Mouse (Mus musculus) splenic B cell, adult 2 months (primary cell): ENCODE measurements around the gene Agbl4.

Source experiments
- DNase-seq: peaks from one replicate; pipeline ENCODE4 v3.0.0-alpha.2; 2011; ENCODE audit warnings: low read depth, low spot score
- H3K27me3 ChIP-seq: 2 replicates; pipeline ENCODE4 v1.6.1; 2012; ENCODE audit warnings: mild to moderate bottlenecking, low read length, moderate library complexity, mixed read lengths; ENCODE audit not compliant: control insufficient read depth, poor library complexity, insufficient read depth, severe bottlenecking
- H3K36me3 ChIP-seq: 2 replicates; pipeline ENCODE4 v1.6.1; 2012; ENCODE audit warnings: mild to moderate bottlenecking, low read length, moderate library complexity, mixed read lengths; ENCODE audit not compliant: control insufficient read depth, poor library complexity, insufficient read depth, severe bottlenecking

Agbl4 gene

GRCm38 (mm10) chr4:111517063-111517792, 1119.8 kb downstream of the Agbl4 start:
- H3K27me3 ChIP-seq = no peaks in the 10 kb centered on the region; the same call in 1 of the 2 replicates
- no peak for DNase-seq
- no peaks in the 10 kb centered on the region for H3K36me3 ChIP-seq

GRCm38 (mm10) chr4:111518191-111518590, 1120.7 kb downstream of the Agbl4 start:
- Histone ChIP-seq H3K36me3 (no peaks in the 10 kb centered on the region), H3K27me3 (no peaks in the 10 kb centered on the region; the same call in 1 of the 2 replicates)
- no peak for DNase-seq

GRCm38 (mm10) chr4:111519267-111519666, 1121.8 kb downstream of the Agbl4 start:
- DNase-seq = no peak
- no peaks in the 10 kb centered on the region for H3K36me3 ChIP-seq
- no peaks in the 10 kb centered on the region; the same call in 1 of the 2 replicates for H3K27me3 ChIP-seq

GRCm38 (mm10) chr4:111520006-111520405, 1122.5 kb downstream of the Agbl4 start:
- no peak for DNase-seq
- no peaks in the 10 kb centered on the region for H3K36me3 ChIP-seq
- H3K27me3 ChIP-seq = no peaks in the 10 kb centered on the region; the same call in 1 of the 2 replicates

- DNase-seq = no peak
- no peaks in the 10 kb centered on the region for H3K27me3 ChIP-seq
- H3K36me3 ChIP-seq = no peaks in the 10 kb centered on the region
These were observed 1125.5 kb downstream of the Agbl4 start for GRCm38 (mm10) chr4:111522974-111523373.

- Histone ChIP-seq H3K36me3 (no peaks in the 10 kb centered on the region), H3K27me3 (no peaks in the 10 kb centered on the region)
- no peak for DNase-seq
These were observed 1131.5 kb downstream of the Agbl4 start for GRCm38 (mm10) chr4:111528961-111529360.

- DNase-seq = no peak
- no peaks in the 10 kb centered on the region for H3K36me3 ChIP-seq
- no peaks in the 10 kb centered on the region for H3K27me3 ChIP-seq
These were observed 1132.5 kb downstream of the Agbl4 start for GRCm38 (mm10) chr4:111529996-111530395.

- no peaks in the 10 kb centered on the region for H3K27me3 ChIP-seq
These were observed 1133.1 kb downstream of the Agbl4 start for GRCm38 (mm10) chr4:111530537-111530936.

GRCm38 (mm10) chr4:111544684-111545083, 1147.2 kb downstream of the Agbl4 start:
- no peak for DNase-seq
- Histone ChIP-seq H3K27me3 (no peaks in the 10 kb centered on the region), H3K36me3 (no peaks in the 10 kb centered on the region)

More at GRCm38 (mm10) chr4:111530537-111530936, 1133.1 kb downstream of the Agbl4 start:
- no peaks in the 10 kb centered on the region for H3K36me3 ChIP-seq
- no peak for DNase-seq

GRCm38 (mm10) chr4:111546009-111546408, 1148.5 kb downstream of the Agbl4 start:
- H3K27me3 ChIP-seq = no peaks in the 10 kb centered on the region
- DNase-seq = no peak
- H3K36me3 ChIP-seq = no peaks in the 10 kb centered on the region

- no peaks in the 10 kb centered on the region for H3K36me3 ChIP-seq
- no peaks in the 10 kb centered on the region for H3K27me3 ChIP-seq
- DNase-seq = no peak
These were observed 1158.0 kb downstream of the Agbl4 start for GRCm38 (mm10) chr4:111555426-111555825.

GRCm38 (mm10) chr4:111577087-111577773, 1179.8 kb downstream of the Agbl4 start:
- no peak for DNase-seq
- H3K27me3 ChIP-seq = no peaks in the 10 kb centered on the region
- H3K36me3 ChIP-seq = no peaks in the 10 kb centered on the region

GRCm38 (mm10) chr4:111579115-111579862, 1181.8 kb downstream of the Agbl4 start:
- no peaks in the 10 kb centered on the region for H3K36me3 ChIP-seq
- DNase-seq = no peak
- no peaks in the 10 kb centered on the region for H3K27me3 ChIP-seq

- no peak for DNase-seq
- H3K27me3 ChIP-seq = no peaks in the 10 kb centered on the region
- H3K36me3 ChIP-seq = no peaks in the 10 kb centered on the region
These were observed 1182.4 kb downstream of the Agbl4 start for GRCm38 (mm10) chr4:111579863-111580224.

GRCm38 (mm10) chr4:111580239-111580638, 1182.8 kb downstream of the Agbl4 start:
- no peaks in the 10 kb centered on the region for H3K36me3 ChIP-seq
- H3K27me3 ChIP-seq = no peaks in the 10 kb centered on the region
- no peak for DNase-seq
